Mouse (Mus musculus): Measurements from ENCODE around the gene Tomm34. TPM values are rescaled to one million over a fixed set of nuclear protein-coding genes. Genes with fewer than 3 reads are reported as not detected.
"Not testable (repeated sequence)": the region's sequence is repeated elsewhere in the genome, so short reads cannot be mapped to it uniquely, and the experiment has no call there.

Tomm34 gene
- polyA plus RNA-seq, 2 experiments from 2014 or later, result 109 to 114 TPM

GRCm38 (mm10) chr2:164075088-164075487 is 4.1 kb upstream of the Tomm34 start:
- peak; percentile 8 for ATAC-seq

- ATAC-seq, result peak; percentile 67
Observed at GRCm38 (mm10) chr2:164073918-164074578, 3.1 kb upstream of the Tomm34 start.

- no peak for ATAC-seq
Observed at GRCm38 (mm10) chr2:164073120-164073519, 2.2 kb upstream of the Tomm34 start.

GRCm38 (mm10) chr2:164072109-164072508 is 1.1 kb upstream of the Tomm34 start:
- ATAC-seq, result no peak

GRCm38 (mm10) chr2:164071437-164071820 is 460 bp upstream of the Tomm34 start:
- ATAC-seq, result not testable (repeated sequence)

GRCm38 (mm10) chr2:164070142-164070764 is 716 bp downstream of the Tomm34 start, which contains the start of gene Stk4:
Gene Stk4 (plus strand): TSS chr2:164070322.
- ATAC-seq, result peak; percentile 13

GRCm38 (mm10) chr2:164059634-164060235 is 11.2 kb downstream of the Tomm34 start:
- ATAC-seq, result no peak

- no peak for ATAC-seq
Observed at GRCm38 (mm10) chr2:164054671-164055070, 16.3 kb downstream of the Tomm34 start.

- no peak for ATAC-seq
Observed at GRCm38 (mm10) chr2:164053767-164054166, 17.2 kb downstream of the Tomm34 start.

- ATAC-seq, result peak; percentile 93
Observed at GRCm38 (mm10) chr2:164047197-164047690, 23.7 kb downstream of the Tomm34 start.

GRCm38 (mm10) chr2:164041523-164041922 is 29.4 kb downstream of the Tomm34 start:
- no peak for ATAC-seq

- no peak for ATAC-seq
Observed at GRCm38 (mm10) chr2:164040949-164041348, 30.0 kb downstream of the Tomm34 start.

- no peak for ATAC-seq
Observed at GRCm38 (mm10) chr2:164038407-164039028, 32.5 kb downstream of the Tomm34 start.

GRCm38 (mm10) chr2:164036520-164037019 is 34.4 kb downstream of the Tomm34 start:
- ATAC-seq, result no peak

- ATAC-seq, result no peak
Observed at GRCm38 (mm10) chr2:164032973-164033372, 38.0 kb downstream of the Tomm34 start.

- ATAC-seq, result no peak
Observed at GRCm38 (mm10) chr2:164031147-164031546, 39.8 kb downstream of the Tomm34 start.

GRCm38 (mm10) chr2:164025150-164025549 is 45.8 kb downstream of the Tomm34 start, which contains the start of gene Pabpc1l:
Gene Pabpc1l (plus strand): TSS chr2:164025450.
- no peak for ATAC-seq

- ATAC-seq, result no peak
Observed at GRCm38 (mm10) chr2:164022104-164022503, 48.9 kb downstream of the Tomm34 start.

GRCm38 (mm10) chr2:164019943-164020342 is 51.0 kb downstream of the Tomm34 start:
- no peak for ATAC-seq

GRCm38 (mm10) chr2:164018910-164019309 is 52.1 kb downstream of the Tomm34 start:
- ATAC-seq, result no peak

- no peak for ATAC-seq
Observed at GRCm38 (mm10) chr2:164015304-164015703, 55.7 kb downstream of the Tomm34 start.

GRCm38 (mm10) chr2:164010944-164011343 is 60.0 kb downstream of the Tomm34 start:
- ATAC-seq, result no peak

- ATAC-seq, result no peak
Observed at GRCm38 (mm10) chr2:164010496-164010895, 60.5 kb downstream of the Tomm34 start.
